Mouse (Mus musculus) CH12.LX (cell line): ENCODE data around the gene Blnk.

Source experiments
- CHD2 ChIP-seq: IDR thresholded peaks from 2 replicates; pipeline ENCODE4 v1.6.1; 2011; ENCODE audit warnings: low read length, improper control_type of control experiment
- CTCF ChIP-seq, 2 experiments: IDR thresholded peaks in 1 of 2; conservative IDR thresholded peaks in 1 of 2; 2 replicates each; pipeline ENCODE4 v1.5.1; 2011 to 2012; ENCODE audit warnings: low read depth in 2 of 2, low read length in 2 of 2, improper control_type of control experiment in 1 of 2, inconsistent platforms in 1 of 2, mild to moderate bottlenecking in 1 of 2, moderate library complexity in 1 of 2
- ELF1 ChIP-seq: IDR thresholded peaks from 2 replicates; pipeline ENCODE4 v1.6.1; 2014; ENCODE audit warnings: low read depth, mild to moderate bottlenecking, inconsistent platforms, low read length, improper control_type of control experiment
- EP300 ChIP-seq: IDR thresholded peaks from 2 replicates; pipeline ENCODE4 v1.6.1; 2011; ENCODE audit warnings: low read length, improper control_type of control experiment
- GABPA ChIP-seq: IDR thresholded peaks from 2 replicates; pipeline ENCODE4 v1.6.1; 2012; ENCODE audit warnings: low read depth, low read length, improper control_type of control experiment, inconsistent platforms; ENCODE audit not compliant: insufficient replicate concordance
- IRF4 ChIP-seq: IDR thresholded peaks from 2 replicates; pipeline ENCODE4 v1.6.1; 2014; ENCODE audit warnings: low read depth, mild to moderate bottlenecking, inconsistent platforms, low read length, improper control_type of control experiment
- MEF2A ChIP-seq: IDR thresholded peaks from 2 replicates; pipeline ENCODE4 v1.6.1; 2014; ENCODE audit warnings: low read depth, mild to moderate bottlenecking, inconsistent platforms, low read length, improper control_type of control experiment, borderline replicate concordance
- MXI1 ChIP-seq: IDR thresholded peaks from 2 replicates; pipeline ENCODE4 v1.6.1; 2011; ENCODE audit warnings: mild to moderate bottlenecking, low read depth, low read length, improper control_type of control experiment
- MYC ChIP-seq: IDR thresholded peaks from 2 replicates; pipeline ENCODE4 v1.6.1; 2011; ENCODE audit warnings: low read depth, mild to moderate bottlenecking, improper control_type of control experiment, low read length
- POLR2A ChIP-seq: IDR thresholded peaks from 2 replicates; pipeline ENCODE4 v1.6.1; 2011; ENCODE audit warnings: low read depth, mild to moderate bottlenecking, improper control_type of control experiment, low read length
- USF1 ChIP-seq: IDR thresholded peaks from 2 replicates; pipeline ENCODE4 v1.6.1; 2014; ENCODE audit warnings: low read depth, mild to moderate bottlenecking, inconsistent platforms, low read length, improper control_type of control experiment
- ZC3H11A ChIP-seq: IDR thresholded peaks from 2 replicates; pipeline ENCODE4 v1.6.1; 2012; ENCODE audit warnings: low read depth, mild to moderate bottlenecking, inconsistent platforms, low read length, improper control_type of control experiment
- ZNF384 ChIP-seq: IDR thresholded peaks from 2 replicates; pipeline ENCODE4 v1.6.1; 2012; ENCODE audit warnings: low read depth, low read length, improper control_type of control experiment, inconsistent platforms

GRCm38 (mm10) chr19:40962988-40963387, 31.3 kb downstream of the Blnk start:
- TF ChIP-seq POLR2A (0 out of 2 replicates have a peak, but pooled peaks have one; percentile 35), MYC (0 out of 2 replicates have a peak, but pooled peaks have one; percentile 49), CTCF (conservative IDR thresholded peaks at IDR 0.05 in 1 of 2, IDR thresholded peaks at IDR 0.05 in 1 of 2; ENCODE audit: low read depth in 2 of 2, low read length in 2 of 2) (peak; percentile 35 to 91; a peak in 2 of 4 replicates), EP300 (peak; percentile 95), MEF2A (peak; percentile 89), ZNF384 (peak; percentile 45; the same call in 1 of the 2 replicates), USF1 (no peak), GABPA (no peak), CHD2 (peak; percentile 70; the same call in 1 of the 2 replicates), ZC3H11A (peak; percentile 72; the same call in 1 of the 2 replicates), ELF1 (peak; percentile 58; the same call in 1 of the 2 replicates), MXI1 (no peak; the same call in 1 of the 2 replicates), IRF4 (peak; percentile 81)
